8 mouse cellular contexts compared by ENCODE assay signal in the genomic region with DNA sequence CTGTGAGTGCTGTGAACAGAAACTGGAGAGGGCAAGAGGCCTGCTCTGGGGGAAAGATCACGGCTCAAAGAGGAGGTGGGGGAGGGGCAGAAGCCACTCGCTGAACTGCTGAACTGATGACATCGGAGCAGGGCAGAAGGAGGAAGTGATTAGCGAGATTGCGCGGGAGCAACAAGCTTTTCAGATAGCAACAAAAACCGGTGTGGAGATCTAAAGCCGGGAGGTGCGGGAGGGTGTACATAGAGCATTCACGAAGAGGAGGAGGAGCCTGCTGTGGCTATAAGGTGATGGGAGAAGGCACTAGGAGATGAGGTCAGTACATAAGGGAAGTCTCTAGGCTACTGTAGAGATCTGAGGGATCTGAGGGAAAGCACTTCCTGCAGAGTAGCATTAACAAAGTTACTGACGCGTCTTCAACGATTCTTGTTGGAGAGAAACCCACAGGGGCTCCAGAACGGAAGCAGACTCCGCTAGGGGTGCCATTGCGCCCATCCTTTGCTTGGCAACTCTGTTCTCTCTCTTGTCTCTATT. TPM values are rescaled to one million over a fixed set of nuclear protein-coding genes. Genes with fewer than 3 reads are reported as not detected.
DNase-seq lines count a peak whose midpoint lies in the region; ATAC-seq lines count a peak whose summit lies in the region.

A gene (plus strand): TSS at position 206 of the 531 bp plus-strand sequence.

- no peaks in the 10 kb centered on the region for H3K9me3 ChIP-seq in lung, embryonic 15.5 days
- no peaks in the 10 kb centered on the region for H3K9me3 ChIP-seq in neural tube, embryonic 15.5 days (replicated peaks)

- peak within 1 kb of the TSS; percentile 53 for H3K4me2 ChIP-seq in lung, embryonic 15.5 days
- H3K4me2 ChIP-seq in neural tube, embryonic 15.5 days, result peak within 1 kb of the TSS; percentile 60

- 5% methylated on average over 16 of the region's 16 CpGs for WGBS in lung, embryonic 15.5 days
- WGBS in neural tube, embryonic 15.5 days, result 9% methylated on average over 16 of the region's 16 CpGs

- H3K36me3 ChIP-seq in lung, embryonic 15.5 days, result no peaks in the 10 kb centered on the region
- H3K36me3 ChIP-seq in neural tube, embryonic 15.5 days, result no peaks in the 10 kb centered on the region

- peaks cover 7% of the 10 kb centered on the region; the same call in 1 of the 2 replicates for H3K4me1 ChIP-seq in lung, embryonic 15.5 days
- peaks cover 9% of the 10 kb centered on the region for H3K4me1 ChIP-seq in neural tube, embryonic 15.5 days

- peak within 1 kb of the TSS; percentile 13; the same call in 1 of the 2 replicates for H3K9ac ChIP-seq in lung, embryonic 15.5 days
- H3K9ac ChIP-seq in neural tube, embryonic 15.5 days (replicated peaks), result peak within 1 kb of the TSS; percentile 32; the same call in 1 of the 2 replicates

- ATAC-seq in lung, embryonic 15.5 days (ENCODE audit: borderline replicate concordance, extremely low read depth, low FRiP score, low TSS enrichment), result no peak
- no peak for ATAC-seq in neural tube, embryonic 15.5 days (ENCODE audit: low FRiP score)

- H3K27me3 ChIP-seq in lung, embryonic 15.5 days, result peaks cover 11% of the 10 kb centered on the region; the same call in 1 of the 2 replicates
- H3K27me3 ChIP-seq in neural tube, embryonic 15.5 days (replicated peaks), result no peaks in the 10 kb centered on the region

- no peak within 1 kb of the TSS for H3K27ac ChIP-seq in lung, embryonic 15.5 days
- H3K27ac ChIP-seq in neural tube, embryonic 15.5 days (replicated peaks), result no peak within 1 kb of the TSS

- DNase-seq in layer of hippocampus, postnatal 10 days (ENCODE audit: low spot score in 2 of 2), result peak; percentile 15 to 17
- no peak for DNase-seq in layer of hippocampus, adult 9-10 months (ENCODE audit: low spot score)
- DNase-seq in c-Kit-positive CD71-negative TER-119-negative erythroid progenitor cells, embryonic 14.5 days (ENCODE audit: low read depth), result peak; percentile 64
- DNase-seq in heart, adult 18-20 months, result peak; percentile 42 to 58
- DNase-seq in kidney, adult 11 months, result peak; percentile 35
- peak; percentile 78 for DNase-seq in yolk sac, embryonic 10.5 days (ENCODE audit: low spot score)

- peak within 1 kb of the TSS; percentile 29 for H3K4me3 ChIP-seq in lung, embryonic 15.5 days
- peak within 1 kb of the TSS; percentile 34 for H3K4me3 ChIP-seq in neural tube, embryonic 15.5 days (replicated peaks)

RNA-seq across cellular contexts. Expression of the gene that starts here (rescaled TPM):
- not detected for total RNA-seq in layer of hippocampus, postnatal 10 days (2021)
- total RNA-seq in heart, adult 18-20 months (2021), result not detected
- polyA plus RNA-seq in lung, embryonic 15.5 days (2015; fragmentation: Nextera tagmentation; extraction: Ambion mirVana), result not detected in 2 replicates
- 0.20 TPM in 1 of 2 replicates, not detected in the other for polyA plus RNA-seq in neural tube, embryonic 15.5 days (2015; fragmentation: Nextera tagmentation; extraction: Ambion mirVana)

Comparison
In these comparisons a context has a peak if more than half of its experiments do, and no peak if none do; other contexts are left out.
1. Peak in DNase-seq in layer of hippocampus, postnatal 10 days; RNA of the gene not detected or under 1 TPM.
2. Peak in DNase-seq in heart, adult 18-20 months; RNA of the gene not detected or under 1 TPM.